Comparison of ENCODE assay signal across 31 mouse cellular contexts in the genomic region with DNA sequence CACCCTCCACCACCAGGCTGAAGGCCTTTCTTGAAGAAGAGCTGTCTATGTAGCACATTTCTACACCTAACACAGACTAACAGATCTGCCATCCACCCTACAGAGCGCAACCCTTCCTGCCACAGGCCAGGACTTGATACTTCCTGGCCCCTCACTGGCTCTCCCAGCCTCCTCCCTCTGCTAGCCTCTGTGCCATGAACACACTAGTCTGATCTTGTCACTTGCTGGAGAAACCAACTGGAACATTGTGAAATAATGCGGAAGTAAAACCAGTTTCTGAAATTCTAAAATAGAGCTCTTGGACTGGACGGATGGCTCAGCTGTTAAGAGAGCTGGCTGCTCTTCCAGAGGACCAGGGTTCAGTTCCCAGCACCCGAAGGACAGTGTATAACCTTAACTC. TPM values are rescaled to one million over a fixed set of nuclear protein-coding genes. Genes with fewer than 3 reads are reported as not detected.
DNase-seq lines count a peak whose midpoint lies in the region; ATAC-seq and TF ChIP-seq lines count a peak whose summit lies in the region.
"Had no signal": no experiment of that assay in that cellular context is flagged by ENCODE, and none has a peak within 500 bp of the region (broad histone marks: within the 10 kb centered on the region; RNA-seq: fewer than 3 reads in every experiment).

No protein-coding gene starts in this region.

- TF ChIP-seq POLR2A in CH12.LX (IDR thresholded peaks at IDR 0.05; ENCODE audit: low read depth, low read length): no peak

- TF ChIP-seq EP300 in CH12.LX (IDR thresholded peaks at IDR 0.05; ENCODE audit: low read length): no peak

- H3K4me2 ChIP-seq in embryonic facial prominence, embryonic 15.5 days (replicated peaks): no peak overlapping the region
- no peak overlapping the region for H3K4me2 ChIP-seq in CH12.LX (ENCODE audit: insufficient read depth, low read depth, poor library complexity, severe bottlenecking)
- no peak overlapping the region for H3K4me2 ChIP-seq in midbrain, embryonic 15.5 days
- H3K4me2 ChIP-seq in midbrain, postnatal 0 days (ENCODE audit: low read depth, low read length, poor library complexity, severe bottlenecking): no peak overlapping the region
- H3K4me2 ChIP-seq: forebrain, embryonic 15.5 days; lung, embryonic 14.5 days; neural tube, embryonic 12.5 days had no signal

- no peak for TF ChIP-seq CTCF in CH12.LX (conservative IDR thresholded peaks at IDR 0.05 in 1 of 2, IDR thresholded peaks at IDR 0.05 in 1 of 2; ENCODE audit: low read depth in 2 of 2, low read length in 2 of 2)
- TF ChIP-seq CTCF in midbrain, postnatal 0 days (IDR thresholded peaks at IDR 0.05): no peak

- TF ChIP-seq RAD21 in CH12.LX (IDR thresholded peaks at IDR 0.05; ENCODE audit: low read depth, low read length): no peak

- no peaks in the 10 kb centered on the region for H3K27me3 ChIP-seq in embryonic facial prominence, embryonic 15.5 days
- no peaks in the 10 kb centered on the region for H3K27me3 ChIP-seq in embryonic facial prominence, embryonic 10.5 days (replicated peaks; ENCODE audit: low read depth, poor library complexity, severe bottlenecking)
- H3K27me3 ChIP-seq in CH12.LX (replicated peaks): no peaks in the 10 kb centered on the region
- H3K27me3 ChIP-seq in midbrain, embryonic 15.5 days (replicated peaks): no peaks in the 10 kb centered on the region
- H3K27me3 ChIP-seq in midbrain, postnatal 0 days (ENCODE audit: insufficient read depth, low read length): no peaks in the 10 kb centered on the region
- H3K27me3 ChIP-seq: forebrain, embryonic 15.5 days; neural tube, embryonic 12.5 days had no signal

- H3K4me1 ChIP-seq in embryonic facial prominence, embryonic 15.5 days: no peaks in the 10 kb centered on the region
- H3K4me1 ChIP-seq in embryonic facial prominence, embryonic 10.5 days: no peaks in the 10 kb centered on the region
- peaks cover 0 to 8% of the 10 kb centered on the region in 2 experiments; a peak in 1 of 4 replicates for H3K4me1 ChIP-seq in CH12.LX (ENCODE audit: control insufficient read depth in 1 of 2, insufficient read depth in 2 of 2)
- no peaks in the 10 kb centered on the region for H3K4me1 ChIP-seq in midbrain, embryonic 15.5 days
- no peaks in the 10 kb centered on the region for H3K4me1 ChIP-seq in midbrain, postnatal 0 days (ENCODE audit: insufficient read depth, low read length)
- H3K4me1 ChIP-seq: forebrain, embryonic 15.5 days; neural tube, embryonic 12.5 days had no signal

- H3K9ac ChIP-seq in embryonic facial prominence, embryonic 15.5 days: no peak overlapping the region
- no peak overlapping the region for H3K9ac ChIP-seq in CH12.LX (ENCODE audit: insufficient read depth, low read depth)
- H3K9ac ChIP-seq in midbrain, embryonic 15.5 days: no peak overlapping the region
- H3K9ac ChIP-seq in midbrain, postnatal 0 days (replicated peaks; ENCODE audit: low read length, poor library complexity, severe bottlenecking): no peak overlapping the region
- H3K9ac ChIP-seq: forebrain, embryonic 15.5 days; liver, embryonic 14.5 days; lung, embryonic 14.5 days; neural tube, embryonic 12.5 days had no signal

- dilution Hi-C loops in CH12.LX (cut with MboI; ENCODE audit: extremely low pct_ligation_motif_present, extremely low pct_unique_long_range_greater_than_20kb, low sequenced_read_pairs): no loop called here

- no peaks in the 10 kb centered on the region for H3K79me2 ChIP-seq in CH12.LX (replicated peaks; ENCODE audit: control insufficient read depth, extremely low read depth, insufficient read depth, poor library complexity, severe bottlenecking)

- 82% methylated on average over 4 of the region's 4 CpGs for WGBS in embryonic facial prominence, embryonic 15.5 days
- 93% methylated on average over 4 of the region's 4 CpGs for WGBS in embryonic facial prominence, embryonic 10.5 days
- whole genome bisulfite sequencing in midbrain, embryonic 15.5 days: 89% methylated on average over 4 of the region's 4 CpGs
- WGBS in midbrain, postnatal 0 days: 93% methylated on average over 4 of the region's 4 CpGs

- in situ Hi-C loops in CH12.LX (cut with MboI; ENCODE audit: low pct_ligation_motif_present, low pct_unique_long_range_greater_than_20kb, low sequenced_read_pairs): no loop called here

- peaks cover 9% of the 10 kb centered on the region; the same call in 1 of the 2 replicates for H3K36me3 ChIP-seq in embryonic facial prominence, embryonic 15.5 days
- H3K36me3 ChIP-seq in embryonic facial prominence, embryonic 10.5 days (replicated peaks): peaks cover 17% of the 10 kb centered on the region
- peaks cover 0 to 13% of the 10 kb centered on the region in 2 experiments for H3K36me3 ChIP-seq in CH12.LX (replicated peaks in 1 of 2; ENCODE audit: control insufficient read depth in 1 of 2, insufficient read depth in 1 of 2, low read length in 1 of 2)
- H3K36me3 ChIP-seq in midbrain, embryonic 15.5 days (replicated peaks): peaks cover 11% of the 10 kb centered on the region; the same call in 1 of the 2 replicates
- 0 out of 2 replicates have a peak, but pooled peaks cover 8% of the 10 kb centered on the region for H3K36me3 ChIP-seq in midbrain, postnatal 0 days (ENCODE audit: insufficient read depth, low read length)

- peak overlapping the region; percentile 52 for H3K27ac ChIP-seq in embryonic facial prominence, embryonic 15.5 days (replicated peaks)
- no peak overlapping the region for H3K27ac ChIP-seq in embryonic facial prominence, embryonic 10.5 days (replicated peaks)
- no peak overlapping the region for H3K27ac ChIP-seq in CH12.LX (ENCODE audit: insufficient read depth, low read depth)
- no peak overlapping the region for H3K27ac ChIP-seq in midbrain, embryonic 15.5 days
- H3K27ac ChIP-seq in midbrain, postnatal 0 days (ENCODE audit: low read depth, low read length): no peak overlapping the region
- H3K27ac ChIP-seq: forebrain, embryonic 15.5 days; liver, embryonic 14.5 days; neural tube, embryonic 12.5 days had no signal

- intact Hi-C loops in heart, postnatal 14 days (cut with DNase I): no loop called here

- DNase-seq in embryonic facial prominence, embryonic 10.5 days (ENCODE audit: low spot score): no peak
- DNase-seq in CH12.LX (ENCODE audit: extremely low read depth): peak; percentile 6
- peak; percentile 95 for DNase-seq in gonadal fat pad, adult 2 months (ENCODE audit: low read depth)
- no peak for DNase-seq in heart, postnatal 14 days
- DNase-seq in midbrain, postnatal 0 days (ENCODE audit: low spot score): no peak
- DNase-seq: cerebellum, adult 11-12 months; cerebellum, adult 9-11 months; kidney, adult 18-20 months; kidney, postnatal 36 days; liver; lung, embryonic 14.5 days; lung, postnatal 14 days; midbrain, embryonic 14.5 days; right cerebral cortex, adult 18-20 months; spleen, adult 18-20 months; thymus, postnatal 4 days had no signal

- H3K9me3 ChIP-seq in embryonic facial prominence, embryonic 15.5 days (replicated peaks): no peaks in the 10 kb centered on the region
- no peaks in the 10 kb centered on the region for H3K9me3 ChIP-seq in embryonic facial prominence, embryonic 10.5 days
- H3K9me3 ChIP-seq in CH12.LX (replicated peaks; ENCODE audit: low read length): no peaks in the 10 kb centered on the region
- no peaks in the 10 kb centered on the region for H3K9me3 ChIP-seq in midbrain, embryonic 15.5 days
- H3K9me3 ChIP-seq in midbrain, postnatal 0 days (ENCODE audit: low read length): no peaks in the 10 kb centered on the region
- H3K9me3 ChIP-seq: forebrain, embryonic 15.5 days; neural tube, embryonic 12.5 days had no signal

- no peak for ATAC-seq in embryonic facial prominence, embryonic 15.5 days (ENCODE audit: insufficient number of reproducible peaks, low FRiP score, low TSS enrichment, low read depth)
- ATAC-seq in megakaryocyte progenitor cell, adult 5-6 weeks (replicated peaks; ENCODE audit: poor library complexity): peak; percentile 87
- no peak for ATAC-seq in midbrain, embryonic 15.5 days (replicated peaks)
- ATAC-seq in midbrain, postnatal 0 days (ENCODE audit: low FRiP score): no peak
- ATAC-seq: forebrain, embryonic 15.5 days; hindbrain, embryonic 16.5 days had no signal

- H3K4me3 ChIP-seq in embryonic facial prominence, embryonic 15.5 days (replicated peaks): no peak overlapping the region
- H3K4me3 ChIP-seq in embryonic facial prominence, embryonic 10.5 days: no peak overlapping the region
- no peak overlapping the region for H3K4me3 ChIP-seq in CH12.LX (replicated peaks in 1 of 3; ENCODE audit: low read depth in 2 of 3, low read length in 2 of 3, poor library complexity in 1 of 3)
- H3K4me3 ChIP-seq in midbrain, embryonic 15.5 days: no peak overlapping the region
- H3K4me3 ChIP-seq in midbrain, postnatal 0 days (ENCODE audit: low read depth, low read length): no peak overlapping the region
- H3K4me3 ChIP-seq: forebrain, embryonic 15.5 days; myocyte; neural tube, embryonic 12.5 days had no signal

RNA-seq across cellular contexts. Expression of a gene that starts 27.1 kb away (rescaled TPM):
- 0.32 and 0.51 TPM in 2 replicates for polyA plus RNA-seq in embryonic facial prominence, embryonic 15.5 days (2015; fragmentation: Nextera tagmentation; extraction: Ambion mirVana)
- polyA plus RNA-seq in embryonic facial prominence, embryonic 10.5 days (2016; fragmentation: Nextera tagmentation; extraction: Ambion mirVana): not detected in 2 replicates
- not detected in 2 replicates for total RNA-seq in CH12.LX (2012; rRNA removed)
- total RNA-seq in CH12.LX (2014; rRNA removed): not detected in 2 replicates
- not detected in 2 replicates for polyA plus RNA-seq in CH12.LX (2012; ENCODE audit: insufficient read length, low read depth)
- polyA plus RNA-seq in gonadal fat pad, adult 2 months (2012; rRNA removed): 0.30 and 0.70 TPM in 2 replicates
- total RNA-seq in megakaryocyte progenitor cell, adult 5-6 weeks (2015): not detected in 2 replicates
- not detected in 2 replicates for total RNA-seq in megakaryocyte progenitor cell, adult 5-6 weeks (2017)
- total RNA-seq in heart, postnatal 14 days (2021): not detected
- 1.0 and 1.7 TPM in 2 replicates for polyA plus RNA-seq in midbrain, embryonic 15.5 days (2015; fragmentation: Nextera tagmentation; extraction: Ambion mirVana)
- total RNA-seq in midbrain, postnatal 0 days (2014; rRNA removed): 5.4 and 5.5 TPM in 2 replicates
- polyA plus RNA-seq in midbrain, postnatal 0 days (2015; fragmentation: Nextera tagmentation; extraction: Ambion mirVana): 1.4 TPM in 2 replicates
- total RNA-seq: gastrocnemius, adult 18-20 months; gastrocnemius, postnatal 4 days; heart, postnatal 25 days had no signal
- polyA plus RNA-seq: heart, embryonic 14.5 days; intestine, embryonic 14.5 days; kidney, embryonic 16.5 days; testis, adult 2 months had no signal

RNA-seq across cellular contexts. Expression of a gene that starts 32.1 kb away (rescaled TPM):
- polyA plus RNA-seq in embryonic facial prominence, embryonic 15.5 days (2015; fragmentation: Nextera tagmentation; extraction: Ambion mirVana): 144 and 153 TPM in 2 replicates
- 103 and 112 TPM in 2 replicates for polyA plus RNA-seq in embryonic facial prominence, embryonic 10.5 days (2016; fragmentation: Nextera tagmentation; extraction: Ambion mirVana)
- total RNA-seq in CH12.LX (2012; rRNA removed) (40.4 and 43.2 TPM in 2 replicates), CH12.LX (2014; rRNA removed) (131 and 136 TPM in 2 replicates)
- polyA plus RNA-seq in CH12.LX (2012; ENCODE audit: insufficient read length, low read depth): 43.4 and 48.9 TPM in 2 replicates
- 38.1 and 41.5 TPM in 2 replicates for polyA plus RNA-seq in gonadal fat pad, adult 2 months (2012; rRNA removed)
- total RNA-seq in megakaryocyte progenitor cell, adult 5-6 weeks (2015): 56.3 and 57.2 TPM in 2 replicates
- 62.7 and 75.8 TPM in 2 replicates for total RNA-seq in megakaryocyte progenitor cell, adult 5-6 weeks (2017)
- total RNA-seq in heart, postnatal 14 days (2021): 10 to 100 TPM; 14.7 to 16.0 TPM
- 115 and 133 TPM in 2 replicates for polyA plus RNA-seq in midbrain, embryonic 15.5 days (2015; fragmentation: Nextera tagmentation; extraction: Ambion mirVana)
- total RNA-seq in midbrain, postnatal 0 days (2014; rRNA removed): 79.3 and 80.1 TPM in 2 replicates
- polyA plus RNA-seq in midbrain, postnatal 0 days (2015; fragmentation: Nextera tagmentation; extraction: Ambion mirVana): 99.4 and 103 TPM in 2 replicates

RNA-seq across cellular contexts. Expression of a gene that starts 57.3 kb away (rescaled TPM):
- 20.6 and 21.3 TPM in 2 replicates for polyA plus RNA-seq in embryonic facial prominence, embryonic 15.5 days (2015; fragmentation: Nextera tagmentation; extraction: Ambion mirVana)
- 20.1 and 22.7 TPM in 2 replicates for polyA plus RNA-seq in embryonic facial prominence, embryonic 10.5 days (2016; fragmentation: Nextera tagmentation; extraction: Ambion mirVana)
- total RNA-seq in CH12.LX (2012; rRNA removed) (18.1 and 21.3 TPM in 2 replicates), CH12.LX (2014; rRNA removed) (23.9 and 26.3 TPM in 2 replicates)
- polyA plus RNA-seq in CH12.LX (2012; ENCODE audit: insufficient read length, low read depth): 26.2 and 26.3 TPM in 2 replicates
- 9.3 and 11.4 TPM in 2 replicates for polyA plus RNA-seq in gonadal fat pad, adult 2 months (2012; rRNA removed)
- total RNA-seq in megakaryocyte progenitor cell, adult 5-6 weeks (2015): 26.6 and 27.2 TPM in 2 replicates
- total RNA-seq in megakaryocyte progenitor cell, adult 5-6 weeks (2017): 16.4 and 19.5 TPM in 2 replicates
- total RNA-seq in heart, postnatal 14 days (2021): 1 to 10 TPM; 6.9 to 7.1 TPM
- polyA plus RNA-seq in midbrain, embryonic 15.5 days (2015; fragmentation: Nextera tagmentation; extraction: Ambion mirVana): 21.4 and 24.7 TPM in 2 replicates
- 19.7 and 21.0 TPM in 2 replicates for total RNA-seq in midbrain, postnatal 0 days (2014; rRNA removed)
- polyA plus RNA-seq in midbrain, postnatal 0 days (2015; fragmentation: Nextera tagmentation; extraction: Ambion mirVana): 18.5 and 18.9 TPM in 2 replicates

Comparison
In these comparisons a context has a peak if more than half of its experiments do, and no peak if none do; other contexts are left out.
1. DNase-seq: peak in CH12.LX (single experiment) and gonadal fat pad, adult 2 months (single experiment); none in embryonic facial prominence, embryonic 10.5 days (single experiment), heart, postnatal 14 days (0 of 2) and midbrain, postnatal 0 days (single experiment).